Mouse (Mus musculus): ENCODE measurements at regions not wholly inside any gene's neighbourhood (a gene's known extent, or its start where the extent isn't known, plus 50 kb on each side); places are given as distances from the start of the nearest gene placed in this dataset.

DNA sequence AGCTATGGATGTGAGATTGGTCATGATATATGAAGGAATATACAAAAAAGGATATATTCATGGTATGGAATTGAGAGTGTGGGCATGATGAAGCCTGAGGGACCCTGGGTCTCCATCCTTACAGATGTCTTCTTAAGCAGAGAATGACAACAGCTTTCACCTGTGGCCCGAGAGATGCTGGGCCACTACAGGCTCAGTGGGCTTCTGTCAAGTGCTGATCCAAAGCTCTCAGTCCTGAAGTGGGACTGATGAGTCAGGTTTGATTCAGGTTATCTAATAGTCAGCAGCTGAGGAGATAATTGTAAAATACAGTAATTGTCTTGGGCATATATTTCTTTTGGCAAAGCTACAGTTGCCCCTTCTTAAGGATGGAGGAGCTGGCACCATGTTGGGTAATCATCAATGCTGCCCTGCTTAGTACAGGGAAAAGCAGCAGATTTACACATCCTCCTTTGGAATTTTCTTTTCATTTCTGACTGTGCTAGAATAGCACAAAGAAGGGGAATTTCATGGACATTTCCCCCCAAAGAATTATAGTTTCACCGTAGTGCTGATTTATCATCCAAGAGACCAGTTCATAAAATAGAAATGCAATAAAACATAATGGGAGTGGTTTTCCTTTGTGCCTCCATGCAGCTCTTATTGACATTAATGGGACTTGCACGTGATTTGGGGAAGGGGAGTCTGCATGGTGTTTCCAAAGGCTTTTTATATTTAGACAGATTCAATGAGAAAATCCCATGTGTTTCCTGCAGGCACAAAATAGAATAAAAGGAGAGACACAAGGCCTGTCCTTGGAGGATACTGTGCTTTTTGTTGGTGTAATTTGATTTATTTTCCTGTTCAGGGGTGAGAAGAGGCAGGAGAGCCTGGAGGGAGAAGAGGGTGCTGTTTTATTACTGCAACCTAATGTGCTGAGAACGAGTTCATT lies 452.6 kb upstream of the Nrsn1 start:
- Histone ChIP-seq H3K9me3 (ENCODE audit: control insufficient read depth, low read length) (no peaks in the 10 kb centered on the region), H3K27me3 (replicated peaks; ENCODE audit: control insufficient read depth, insufficient read depth, low read length) (no peaks in the 10 kb centered on the region), H3K4me3 (ENCODE audit: low read length) (no peak overlapping the region), H3K36me3 (ENCODE audit: control insufficient read depth, insufficient read depth, low read length) (no peaks in the 10 kb centered on the region), H3K27ac (ENCODE audit: low read length) (no peak overlapping the region), H3K4me1 (ENCODE audit: control insufficient read depth, insufficient read depth, low read length) (no peaks in the 10 kb centered on the region), H3K4me2 (ENCODE audit: low read depth, low read length) (no peak overlapping the region), H3K9ac (ENCODE audit: low read depth, low read length) (no peak overlapping the region)
- 40% methylated on average over 4 of the region's 4 CpGs for WGBS
- no peak for ATAC-seq

DNA sequence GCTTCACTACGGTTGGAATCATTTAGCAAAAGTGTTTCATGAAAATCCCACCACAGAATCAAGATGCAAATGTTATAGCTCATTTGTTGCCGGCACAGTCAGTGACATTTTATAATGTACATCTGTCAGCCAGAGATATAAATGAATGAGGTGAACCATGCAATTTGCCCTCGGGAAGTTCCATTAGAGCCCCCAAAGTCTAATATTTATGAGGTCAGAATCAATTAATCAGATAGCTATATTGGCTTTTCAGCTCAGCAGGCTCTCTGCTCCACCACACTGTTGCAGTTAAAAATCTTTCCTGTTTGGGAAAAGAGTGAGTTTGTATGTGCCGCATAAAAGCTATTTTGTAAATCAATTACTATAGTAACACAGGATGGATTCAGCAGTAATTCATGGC lies 430.7 kb upstream of the Nrsn1 start:
- H3K27me3 ChIP-seq (replicated peaks; ENCODE audit: control insufficient read depth, insufficient read depth, low read length): no peaks in the 10 kb centered on the region
- no peaks in the 10 kb centered on the region for H3K36me3 ChIP-seq (ENCODE audit: control insufficient read depth, insufficient read depth, low read length)
- H3K27ac ChIP-seq (ENCODE audit: low read length): no peak overlapping the region
- H3K4me2 ChIP-seq (ENCODE audit: low read depth, low read length): no peak overlapping the region
- no peak for ATAC-seq
- H3K9ac ChIP-seq (ENCODE audit: low read depth, low read length): no peak overlapping the region
- H3K4me1 ChIP-seq (ENCODE audit: control insufficient read depth, insufficient read depth, low read length): no peaks in the 10 kb centered on the region
- WGBS: 62% methylated on average over 4 of the region's 4 CpGs
- no peaks in the 10 kb centered on the region for H3K9me3 ChIP-seq (ENCODE audit: control insufficient read depth, low read length)
- no peak overlapping the region for H3K4me3 ChIP-seq (ENCODE audit: low read length)

DNA sequence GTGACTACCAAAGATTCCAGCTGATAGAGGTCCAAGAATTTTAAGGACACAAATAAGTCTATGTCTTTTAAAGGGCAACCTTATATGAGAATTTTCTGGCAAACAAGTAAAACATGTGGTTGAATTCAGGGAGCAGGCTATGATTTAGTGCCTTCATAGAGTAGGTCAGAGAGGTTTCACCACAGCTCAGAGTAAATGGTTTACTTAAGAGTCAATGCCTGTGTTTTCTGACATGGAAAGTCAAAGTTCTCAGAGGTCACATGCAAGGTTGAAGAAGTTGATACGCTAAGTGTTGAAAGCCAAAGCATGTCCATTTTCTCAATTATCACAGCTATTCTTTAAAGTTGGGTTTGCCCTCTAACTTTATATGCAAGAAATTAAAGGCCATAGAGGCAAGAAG lies 425.7 kb upstream of the Nrsn1 start:
- ATAC-seq: no peak

DNA sequence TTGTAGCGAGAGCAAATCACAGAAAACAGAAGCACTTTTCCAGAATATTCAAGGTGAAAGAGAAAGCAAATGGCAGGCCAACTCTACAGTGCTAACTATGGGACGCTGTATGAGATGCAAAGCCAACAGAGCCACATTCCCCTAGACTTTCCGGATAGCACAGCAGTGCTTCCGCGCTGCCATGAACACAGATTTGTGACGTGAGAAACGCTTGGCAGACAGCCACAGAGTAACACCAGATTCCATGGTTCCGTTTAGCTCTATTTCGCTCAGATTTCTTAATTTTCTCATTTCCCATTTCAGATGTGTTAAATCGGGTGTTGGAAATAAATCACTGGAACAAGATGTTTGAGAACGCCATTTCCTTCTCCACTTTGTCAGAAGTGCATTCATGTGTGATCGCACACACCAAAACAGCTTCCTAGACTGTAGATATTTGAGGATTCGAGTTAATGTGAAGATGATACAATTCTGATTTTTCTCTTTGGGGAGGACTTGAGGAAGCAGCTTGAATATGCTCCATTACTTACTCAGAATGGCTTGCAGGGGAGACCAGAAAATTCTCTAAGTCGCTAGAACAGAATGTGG lies 424.8 kb upstream of the Nrsn1 start:
- no peak overlapping the region for H3K27ac ChIP-seq (ENCODE audit: low read length)
- no peak for ATAC-seq
- no peaks in the 10 kb centered on the region for H3K36me3 ChIP-seq (ENCODE audit: control insufficient read depth, insufficient read depth, low read length)
- no peak overlapping the region for H3K4me2 ChIP-seq (ENCODE audit: low read depth, low read length)
- no peak overlapping the region for H3K4me3 ChIP-seq (ENCODE audit: low read length)
- no peaks in the 10 kb centered on the region for H3K4me1 ChIP-seq (ENCODE audit: control insufficient read depth, insufficient read depth, low read length)
- no peaks in the 10 kb centered on the region for H3K27me3 ChIP-seq (replicated peaks; ENCODE audit: control insufficient read depth, insufficient read depth, low read length)
- H3K9ac ChIP-seq (ENCODE audit: low read depth, low read length): no peak overlapping the region
- no peaks in the 10 kb centered on the region for H3K9me3 ChIP-seq (ENCODE audit: control insufficient read depth, low read length)
- WGBS: 83% methylated on average over 14 of the region's 14 CpGs

More for the DNA sequence above, 425.7 kb upstream of the Nrsn1 start:
- WGBS: 82% methylated on average over 1 of the region's 1 CpGs
- no peak overlapping the region for H3K4me3 ChIP-seq (ENCODE audit: low read length)
- H3K4me2 ChIP-seq (ENCODE audit: low read depth, low read length): no peak overlapping the region
- H3K9me3 ChIP-seq (ENCODE audit: control insufficient read depth, low read length): no peaks in the 10 kb centered on the region
- no peaks in the 10 kb centered on the region for H3K36me3 ChIP-seq (ENCODE audit: control insufficient read depth, insufficient read depth, low read length)
- no peaks in the 10 kb centered on the region for H3K4me1 ChIP-seq (ENCODE audit: control insufficient read depth, insufficient read depth, low read length)
- no peak overlapping the region for H3K9ac ChIP-seq (ENCODE audit: low read depth, low read length)
- H3K27ac ChIP-seq (ENCODE audit: low read length): no peak overlapping the region
- no peaks in the 10 kb centered on the region for H3K27me3 ChIP-seq (replicated peaks; ENCODE audit: control insufficient read depth, insufficient read depth, low read length)

DNA sequence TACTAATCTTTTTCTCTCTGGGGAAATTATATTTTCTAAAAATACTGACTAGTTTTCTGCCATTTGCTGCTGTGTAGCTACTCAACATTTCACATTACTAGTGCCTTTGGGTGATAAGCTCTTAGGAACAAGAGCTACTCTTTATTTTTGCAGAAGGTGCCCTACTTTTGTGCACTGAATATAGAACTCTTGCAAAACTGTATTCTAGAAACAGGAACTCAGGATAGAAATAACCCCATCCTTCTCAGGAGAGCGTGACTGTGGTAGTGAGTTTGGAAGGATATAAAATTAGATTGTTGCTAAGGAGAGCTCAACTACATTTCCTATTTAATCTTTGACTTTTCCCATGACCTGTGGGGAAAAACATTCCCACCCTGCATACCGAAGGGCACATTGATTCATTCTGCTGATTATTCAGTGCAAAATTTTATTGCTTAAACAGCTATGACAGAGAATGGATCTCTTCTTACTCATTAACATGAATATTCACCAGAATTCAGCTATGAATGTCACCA lies 408.0 kb upstream of the Nrsn1 start:
- Histone ChIP-seq H3K4me1 (ENCODE audit: control insufficient read depth, insufficient read depth, low read length) (no peaks in the 10 kb centered on the region), H3K36me3 (ENCODE audit: control insufficient read depth, insufficient read depth, low read length) (no peaks in the 10 kb centered on the region), H3K27me3 (replicated peaks; ENCODE audit: control insufficient read depth, insufficient read depth, low read length) (no peaks in the 10 kb centered on the region), H3K4me2 (ENCODE audit: low read depth, low read length) (no peak overlapping the region), H3K4me3 (ENCODE audit: low read length) (no peak overlapping the region), H3K9ac (ENCODE audit: low read depth, low read length) (no peak overlapping the region), H3K9me3 (ENCODE audit: control insufficient read depth, low read length) (no peaks in the 10 kb centered on the region), H3K27ac (ENCODE audit: low read length) (no peak overlapping the region)
- ATAC-seq: no peak
- WGBS: 74% methylated on average over 2 of the region's 2 CpGs

DNA sequence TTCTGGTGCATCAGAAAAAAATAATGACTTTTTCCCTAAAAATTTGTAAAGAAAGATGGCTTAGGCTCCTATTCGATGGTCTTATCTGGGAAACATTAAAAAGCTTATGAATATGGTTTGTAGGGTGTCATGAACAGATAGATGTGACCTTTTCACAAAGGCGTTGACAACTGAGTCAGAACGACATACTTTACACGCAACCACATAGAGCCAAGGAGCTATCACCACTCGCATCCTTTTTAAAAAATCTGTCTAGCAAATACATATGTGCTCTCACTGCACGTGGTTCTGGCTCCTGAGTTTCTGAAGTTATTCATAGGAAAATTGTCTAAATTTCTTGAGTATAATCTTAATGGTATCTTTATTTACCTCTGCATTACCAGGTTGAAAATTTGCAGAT lies 404.9 kb upstream of the Nrsn1 start:
- Histone ChIP-seq H3K27me3 (replicated peaks; ENCODE audit: control insufficient read depth, insufficient read depth, low read length) (no peaks in the 10 kb centered on the region), H3K36me3 (ENCODE audit: control insufficient read depth, insufficient read depth, low read length) (no peaks in the 10 kb centered on the region), H3K27ac (ENCODE audit: low read length) (no peak overlapping the region), H3K4me3 (ENCODE audit: low read length) (no peak overlapping the region), H3K9me3 (ENCODE audit: control insufficient read depth, low read length) (no peaks in the 10 kb centered on the region), H3K9ac (ENCODE audit: low read depth, low read length) (no peak overlapping the region), H3K4me2 (ENCODE audit: low read depth, low read length) (no peak overlapping the region), H3K4me1 (ENCODE audit: control insufficient read depth, insufficient read depth, low read length) (no peaks in the 10 kb centered on the region)
- ATAC-seq: no peak
- WGBS: 89% methylated on average over 6 of the region's 6 CpGs

DNA sequence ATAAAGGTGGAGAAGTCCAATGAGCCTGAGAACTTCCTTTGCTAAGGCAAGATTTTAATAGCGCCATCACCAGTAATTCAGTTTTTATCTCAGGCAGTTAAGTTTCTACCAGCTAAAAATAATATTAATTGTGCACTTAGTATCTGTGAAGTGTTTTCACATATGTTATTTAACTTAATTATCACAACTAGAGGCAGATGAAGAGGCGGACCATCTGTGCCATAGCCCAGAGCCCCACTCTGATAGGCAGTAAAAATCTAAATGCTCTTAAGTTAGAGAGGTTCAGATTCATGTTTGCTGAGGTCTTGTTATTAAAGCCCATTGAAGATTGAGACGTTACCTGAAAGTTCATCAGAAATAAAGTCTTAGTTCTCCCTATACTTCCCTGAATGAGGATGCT lies 395.7 kb upstream of the Nrsn1 start:
- H3K4me3 ChIP-seq (ENCODE audit: low read length): no peak overlapping the region
- no peaks in the 10 kb centered on the region for H3K4me1 ChIP-seq (ENCODE audit: control insufficient read depth, insufficient read depth, low read length)
- no peaks in the 10 kb centered on the region for H3K27me3 ChIP-seq (replicated peaks; ENCODE audit: control insufficient read depth, insufficient read depth, low read length)
- H3K27ac ChIP-seq (ENCODE audit: low read length): no peak overlapping the region
- ATAC-seq: no peak
- H3K36me3 ChIP-seq (ENCODE audit: control insufficient read depth, insufficient read depth, low read length): no peaks in the 10 kb centered on the region
- no peak overlapping the region for H3K9ac ChIP-seq (ENCODE audit: low read depth, low read length)
- H3K4me2 ChIP-seq (ENCODE audit: low read depth, low read length): no peak overlapping the region
- no peaks in the 10 kb centered on the region for H3K9me3 ChIP-seq (ENCODE audit: control insufficient read depth, low read length)
- WGBS: 83% methylated on average over 3 of the region's 3 CpGs

DNA sequence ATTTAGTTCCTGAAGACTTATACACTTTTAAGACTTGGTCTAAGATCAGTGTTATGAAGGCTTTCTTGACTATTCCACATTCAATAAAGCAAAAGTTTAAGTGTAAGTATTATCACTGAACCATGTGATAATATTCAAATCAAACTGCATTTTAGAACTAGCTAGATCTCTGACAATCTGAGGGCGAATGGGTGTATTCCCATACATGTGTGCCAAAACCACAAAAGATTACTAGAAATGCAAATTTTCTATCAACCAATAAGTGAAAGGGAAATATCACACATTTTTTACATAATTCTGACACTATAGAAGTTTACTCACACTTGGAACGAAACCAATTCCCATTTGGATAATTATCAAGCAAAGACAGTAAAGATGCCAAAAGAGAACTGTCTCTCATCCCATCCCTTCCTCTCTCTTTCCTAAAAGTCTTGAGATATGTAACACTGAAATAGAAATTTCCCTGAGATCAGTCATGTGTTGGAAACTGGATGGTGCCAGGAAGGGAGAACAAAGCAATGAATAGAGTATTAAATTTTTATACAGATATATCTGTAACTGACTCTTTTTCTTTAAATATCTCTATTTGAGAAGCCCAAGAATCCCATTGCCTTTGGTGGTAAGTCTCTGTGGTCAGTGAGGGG lies 394.8 kb upstream of the Nrsn1 start:
- H3K4me2 ChIP-seq (ENCODE audit: low read depth, low read length): no peak overlapping the region
- no peak overlapping the region for H3K4me3 ChIP-seq (ENCODE audit: low read length)
- ATAC-seq: no peak
- no peaks in the 10 kb centered on the region for H3K4me1 ChIP-seq (ENCODE audit: control insufficient read depth, insufficient read depth, low read length)
- H3K9me3 ChIP-seq (ENCODE audit: control insufficient read depth, low read length): no peaks in the 10 kb centered on the region
- 72% methylated on average over 2 of the region's 2 CpGs for WGBS
- H3K27ac ChIP-seq (ENCODE audit: low read length): no peak overlapping the region
- H3K36me3 ChIP-seq (ENCODE audit: control insufficient read depth, insufficient read depth, low read length): no peaks in the 10 kb centered on the region
- no peaks in the 10 kb centered on the region for H3K27me3 ChIP-seq (replicated peaks; ENCODE audit: control insufficient read depth, insufficient read depth, low read length)
- no peak overlapping the region for H3K9ac ChIP-seq (ENCODE audit: low read depth, low read length)

DNA sequence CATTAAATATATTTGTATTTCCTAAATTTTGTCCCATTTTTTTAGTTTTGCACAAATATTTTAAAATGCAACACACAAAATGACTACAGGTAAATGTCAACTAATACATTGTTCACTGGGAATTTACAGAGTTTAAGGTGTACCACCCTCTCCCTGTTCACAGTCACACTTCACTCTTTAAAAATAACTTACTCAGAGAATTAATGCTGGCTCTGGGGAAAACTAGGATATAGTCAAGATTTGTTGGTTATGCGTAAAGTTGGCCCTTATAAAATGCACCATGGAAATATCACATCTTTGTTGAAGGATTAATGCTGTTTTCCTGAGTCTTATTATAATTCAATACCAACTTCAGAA lies 378.1 kb upstream of the Nrsn1 start:
- no peaks in the 10 kb centered on the region for H3K9me3 ChIP-seq (ENCODE audit: control insufficient read depth, low read length)
- H3K4me3 ChIP-seq (ENCODE audit: low read length): no peak overlapping the region
- H3K27me3 ChIP-seq (replicated peaks; ENCODE audit: control insufficient read depth, insufficient read depth, low read length): no peaks in the 10 kb centered on the region
- H3K27ac ChIP-seq (ENCODE audit: low read length): no peak overlapping the region
- no peaks in the 10 kb centered on the region for H3K4me1 ChIP-seq (ENCODE audit: control insufficient read depth, insufficient read depth, low read length)
- WGBS: 88% methylated on average over 1 of the region's 1 CpGs
- no peak overlapping the region for H3K4me2 ChIP-seq (ENCODE audit: low read depth, low read length)
- H3K9ac ChIP-seq (ENCODE audit: low read depth, low read length): no peak overlapping the region
- no peak for ATAC-seq
- H3K36me3 ChIP-seq (ENCODE audit: control insufficient read depth, insufficient read depth, low read length): no peaks in the 10 kb centered on the region
